Mouse (Mus musculus) hindbrain, embryonic 10.5 days (tissue): ENCODE data around the gene Rnf114. TPM values are rescaled to one million over a fixed set of nuclear protein-coding genes. Genes with fewer than 3 reads are reported as not detected.

ENCODE experiments used
- DNase-seq: peaks from one replicate; pipeline ENCODE4 v3.0.0-alpha.2; 2017; ENCODE audit warnings: low spot score
- H3K27ac ChIP-seq: fragments of 300-500 bp; sonication (generic); 2 replicates; pipeline ENCODE4 v1.5.1; 2016; ENCODE audit warnings: mild to moderate bottlenecking, moderate library complexity
- H3K27me3 ChIP-seq: fragments of 300-500 bp; sonication (generic); 2 replicates; pipeline ENCODE4 v1.6.1; 2016; ENCODE audit warnings: mild to moderate bottlenecking; ENCODE audit not compliant: poor library complexity, insufficient read depth, severe bottlenecking
- H3K36me3 ChIP-seq: fragments of 300-500 bp; sonication (generic); 2 replicates; pipeline ENCODE4 v1.6.1; 2016; ENCODE audit warnings: mild to moderate bottlenecking, moderate library complexity
- H3K4me1 ChIP-seq: fragments of 300-500 bp; sonication (generic); replicated peaks from 2 replicates; pipeline ENCODE4 v1.6.1; 2016; ENCODE audit warnings: mild to moderate bottlenecking
- H3K4me3 ChIP-seq: fragments of 300-500 bp; sonication (generic); 2 replicates; pipeline ENCODE4 v1.5.1; 2016; ENCODE audit warnings: mild to moderate bottlenecking, moderate library complexity
- H3K9me3 ChIP-seq: fragments of 300-500 bp; sonication (generic); 2 replicates; pipeline ENCODE4 v1.6.1; 2016; ENCODE audit warnings: mild to moderate bottlenecking, moderate library complexity
- WGBS: fragments of 180-500 bp; shearing (Covaris S2); methylation state at CpG from one replicate; pipeline ENCODE4 v1.1.7; 2016; 5-methylcytosine and 5-hydroxymethylcytosine counted together
- polyA plus RNA-seq: library from polyadenylated mRNA; unstranded; fragments of >200 nt; fragmentation: Nextera tagmentation; extraction: Ambion mirVana; gene quantifications from 2 replicates; pipeline ENCODE4 v1.2.1, GENCODE M21; 2016

The Rnf114 gene
- 137 TPM in 2 replicates for polyA plus RNA-seq

DNA sequence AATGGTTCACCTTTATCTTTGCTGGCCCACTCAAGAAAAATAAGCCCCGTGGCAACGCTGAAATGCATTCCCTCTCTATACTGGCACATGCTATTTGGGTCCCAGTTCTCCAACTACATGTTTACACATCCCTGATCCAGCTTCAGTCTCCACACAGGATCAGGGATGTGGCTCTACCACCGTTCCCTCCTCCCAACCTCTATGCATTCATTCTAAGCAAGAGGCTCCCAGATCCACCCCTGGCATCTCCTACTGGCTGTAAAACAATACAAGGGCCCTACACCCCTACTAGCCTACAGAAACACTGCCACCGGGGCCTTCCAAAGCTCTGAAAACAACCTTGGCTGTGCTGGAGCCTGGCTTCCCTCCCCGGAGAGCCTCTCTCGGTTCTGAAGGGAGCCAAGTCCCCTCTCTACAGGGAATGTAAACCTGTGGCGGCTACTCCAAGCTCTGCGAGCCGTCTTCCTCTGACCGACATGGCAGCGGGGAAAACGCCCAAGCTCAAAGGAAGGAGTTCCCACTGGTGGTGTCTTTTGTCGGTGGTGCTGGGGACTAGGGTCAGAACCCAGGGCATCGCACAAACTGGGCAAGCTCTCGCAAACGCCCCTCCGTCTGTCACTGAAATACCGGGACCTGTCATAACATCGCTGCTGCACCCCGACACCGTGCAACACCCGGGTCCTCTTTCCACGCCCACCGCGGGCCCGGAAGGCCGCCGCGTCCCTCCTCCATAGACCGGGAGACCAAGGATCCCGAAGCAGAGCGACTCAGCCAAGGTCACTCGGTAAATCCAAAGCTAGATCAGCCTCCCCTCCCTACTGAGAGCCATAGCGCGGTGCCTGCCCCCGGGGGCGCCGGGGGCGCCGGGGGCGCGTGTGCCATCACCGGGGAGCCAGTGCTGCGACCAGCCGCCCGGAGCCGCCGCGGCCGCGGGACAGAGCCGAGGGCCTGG lies at the start of gene Rnf114:
Gene Rnf114 (plus strand): TSS at position 889 of the 952 bp plus-strand sequence.
- DNase-seq: no peak
- H3K27ac ChIP-seq: peak within 1 kb of the TSS; percentile 98
- peaks cover 29% of the 10 kb centered on the region for H3K4me1 ChIP-seq
- no peaks in the 10 kb centered on the region for H3K9me3 ChIP-seq
- 4% methylated on average over 52 of the region's 52 CpGs for WGBS
- peak within 1 kb of the TSS; percentile 86 for H3K4me3 ChIP-seq
- H3K36me3 ChIP-seq: peaks cover 27% of the 10 kb centered on the region
- no peaks in the 10 kb centered on the region for H3K27me3 ChIP-seq

DNA sequence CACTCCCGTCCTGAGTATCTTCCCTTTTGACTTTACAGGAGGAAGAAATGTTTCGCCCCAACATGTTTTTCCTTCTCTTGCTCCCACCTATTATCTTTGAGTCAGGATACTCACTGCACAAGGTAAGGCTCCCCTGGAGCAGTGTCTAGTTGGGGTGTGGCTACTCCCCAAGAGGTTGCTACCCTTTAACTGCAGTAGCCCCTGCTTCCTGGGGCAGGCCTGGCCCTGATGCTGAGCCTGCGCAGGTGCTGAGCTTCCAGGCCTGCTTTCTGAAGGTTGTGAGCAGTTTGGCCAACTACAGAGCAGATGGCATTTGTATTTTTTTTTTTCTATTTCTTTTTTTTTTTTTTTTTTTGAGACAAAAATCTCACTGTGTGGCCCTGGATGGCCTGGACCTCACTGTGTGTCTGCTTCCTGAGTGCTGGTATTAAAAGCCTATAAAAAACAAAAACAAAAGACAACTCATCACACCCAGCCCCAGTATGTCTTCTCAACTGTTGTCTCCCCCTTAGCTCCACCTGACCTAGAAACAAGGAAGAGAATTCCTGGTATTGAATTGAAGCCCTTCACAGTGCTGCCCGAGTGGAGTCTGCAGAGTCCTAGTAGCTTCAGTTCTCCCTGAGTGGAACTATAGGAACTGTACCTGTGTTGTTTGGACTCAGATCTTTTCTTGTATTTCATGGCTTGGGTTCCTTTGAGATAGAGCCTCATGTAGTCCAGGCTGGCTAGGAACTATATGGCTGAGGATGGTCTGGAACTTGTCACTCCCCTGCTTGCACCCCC lies 48.8 kb upstream of the Rnf114 start:
- no peaks in the 10 kb centered on the region for H3K4me1 ChIP-seq
- H3K9me3 ChIP-seq: no peaks in the 10 kb centered on the region
- no peak overlapping the region for H3K27ac ChIP-seq
- H3K36me3 ChIP-seq: peaks cover 96% of the 10 kb centered on the region
- no peaks in the 10 kb centered on the region for H3K27me3 ChIP-seq
- H3K4me3 ChIP-seq: no peak overlapping the region
- WGBS: 94% methylated on average over 4 of the region's 4 CpGs
- DNase-seq: no peak

GRCm38 (mm10) chr2:167445911-167446780 lies 46.3 kb upstream of the Rnf114 start:
- no peak for DNase-seq
- no peaks in the 10 kb centered on the region for H3K27me3 ChIP-seq
- H3K36me3 ChIP-seq: peaks cover 96% of the 10 kb centered on the region
- no peaks in the 10 kb centered on the region for H3K9me3 ChIP-seq
- H3K27ac ChIP-seq: no peak overlapping the region
- H3K4me1 ChIP-seq: no peaks in the 10 kb centered on the region; the same call in 1 of the 2 replicates
- WGBS: 89% methylated on average over 20 of the region's 20 CpGs
- no peak overlapping the region for H3K4me3 ChIP-seq

DNA sequence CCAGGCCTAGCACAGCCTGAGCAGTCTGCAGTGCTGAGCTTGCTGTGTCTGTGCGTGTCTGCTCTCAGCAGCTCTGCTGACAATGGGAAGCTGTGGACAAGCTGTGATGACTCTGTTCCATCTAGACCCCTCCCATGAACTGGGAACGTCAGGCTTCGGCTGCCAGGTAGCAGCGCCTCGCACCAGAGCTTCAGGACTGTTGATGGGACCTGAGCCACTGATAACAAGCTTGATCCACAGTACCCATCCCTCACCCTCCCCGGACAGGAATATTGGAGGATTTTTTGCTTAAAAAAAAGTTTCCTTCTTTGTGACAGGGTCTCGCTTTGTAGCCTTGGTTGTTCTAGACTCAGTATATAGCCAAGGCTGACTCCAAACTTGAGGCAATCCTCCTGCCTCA lies 45.2 kb upstream of the Rnf114 start:
- 95% methylated on average over 7 of the region's 7 CpGs for whole genome bisulfite sequencing
- Histone ChIP-seq H3K27ac (no peak overlapping the region), H3K36me3 (peaks cover 93% of the 10 kb centered on the region), H3K27me3 (no peaks in the 10 kb centered on the region), H3K4me3 (no peak overlapping the region), H3K4me1 (no peaks in the 10 kb centered on the region; the same call in 1 of the 2 replicates), H3K9me3 (no peaks in the 10 kb centered on the region)
- DNase-seq: no peak

GRCm38 (mm10) chr2:167447629-167448028 lies 44.8 kb upstream of the Rnf114 start:
- Histone ChIP-seq H3K27me3 (no peaks in the 10 kb centered on the region), H3K4me3 (no peak overlapping the region), H3K9me3 (no peaks in the 10 kb centered on the region), H3K4me1 (no peaks in the 10 kb centered on the region; the same call in 1 of the 2 replicates), H3K36me3 (peaks cover 91% of the 10 kb centered on the region), H3K27ac (no peak overlapping the region)
- WGBS: 91% methylated on average over 8 of the region's 8 CpGs
- DNase-seq: no peak

GRCm38 (mm10) chr2:167449331-167450275 lies 42.8 kb upstream of the Rnf114 start:
- Histone ChIP-seq H3K4me3 (no peak overlapping the region), H3K36me3 (peaks cover 92% of the 10 kb centered on the region), H3K27me3 (no peaks in the 10 kb centered on the region), H3K4me1 (no peaks in the 10 kb centered on the region; the same call in 1 of the 2 replicates), H3K27ac (no peak overlapping the region), H3K9me3 (no peaks in the 10 kb centered on the region)
- 90% methylated on average over 21 of the region's 21 CpGs for WGBS
- DNase-seq: no peak

DNA sequence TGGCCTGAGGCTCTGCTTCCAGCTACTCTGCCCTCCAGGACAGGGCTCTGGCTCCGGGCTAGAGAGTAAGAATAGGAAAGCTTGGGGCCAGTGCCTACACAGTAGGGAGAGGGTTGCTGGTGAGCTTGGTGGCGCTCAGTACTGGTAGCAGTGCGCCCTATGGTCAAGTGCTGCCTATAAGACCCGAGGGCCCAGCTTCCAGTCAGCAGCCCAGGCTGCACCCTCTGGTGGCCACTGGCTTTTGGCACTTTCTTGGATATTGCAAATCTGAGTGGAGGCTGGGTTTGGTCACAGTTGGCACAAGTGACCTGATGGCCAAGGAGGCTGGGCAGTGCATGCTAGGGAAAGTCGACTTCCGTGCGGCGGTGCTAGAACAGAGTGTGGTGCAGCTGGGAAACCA lies 41.8 kb upstream of the Rnf114 start:
- H3K4me3 ChIP-seq: no peak overlapping the region
- 90% methylated on average over 8 of the region's 8 CpGs for WGBS
- H3K36me3 ChIP-seq: peaks cover 91% of the 10 kb centered on the region
- DNase-seq: no peak
- no peaks in the 10 kb centered on the region for H3K27me3 ChIP-seq
- H3K27ac ChIP-seq: no peak overlapping the region
- H3K9me3 ChIP-seq: no peaks in the 10 kb centered on the region
- no peaks in the 10 kb centered on the region; the same call in 1 of the 2 replicates for H3K4me1 ChIP-seq

DNA sequence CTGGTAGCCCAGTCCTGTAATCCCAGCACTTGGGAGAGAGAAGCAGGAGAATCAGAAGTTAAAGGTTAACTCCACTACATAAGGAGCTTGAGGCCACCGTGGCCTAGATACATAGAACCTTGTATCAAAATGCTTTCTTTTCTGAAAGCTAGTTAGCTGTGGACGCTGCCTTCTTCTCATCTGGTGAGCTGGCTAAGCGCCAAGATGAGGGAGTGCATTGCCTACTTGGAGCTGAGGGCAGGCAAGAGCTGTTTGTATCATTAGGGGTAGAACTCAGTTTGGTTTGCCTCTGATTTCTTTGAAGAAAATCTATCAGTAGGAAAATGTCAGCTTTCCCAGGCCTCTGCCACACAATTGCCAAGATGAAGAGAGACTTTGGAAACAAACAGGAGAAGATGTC lies 38.6 kb upstream of the Rnf114 start:
- 93% methylated on average over 3 of the region's 3 CpGs for WGBS
- no peak overlapping the region for H3K27ac ChIP-seq
- no peak for DNase-seq
- H3K9me3 ChIP-seq: no peaks in the 10 kb centered on the region
- H3K4me1 ChIP-seq: no peaks in the 10 kb centered on the region; the same call in 1 of the 2 replicates
- H3K27me3 ChIP-seq: no peaks in the 10 kb centered on the region
- H3K4me3 ChIP-seq: no peak overlapping the region
- peaks cover 92% of the 10 kb centered on the region for H3K36me3 ChIP-seq

DNA sequence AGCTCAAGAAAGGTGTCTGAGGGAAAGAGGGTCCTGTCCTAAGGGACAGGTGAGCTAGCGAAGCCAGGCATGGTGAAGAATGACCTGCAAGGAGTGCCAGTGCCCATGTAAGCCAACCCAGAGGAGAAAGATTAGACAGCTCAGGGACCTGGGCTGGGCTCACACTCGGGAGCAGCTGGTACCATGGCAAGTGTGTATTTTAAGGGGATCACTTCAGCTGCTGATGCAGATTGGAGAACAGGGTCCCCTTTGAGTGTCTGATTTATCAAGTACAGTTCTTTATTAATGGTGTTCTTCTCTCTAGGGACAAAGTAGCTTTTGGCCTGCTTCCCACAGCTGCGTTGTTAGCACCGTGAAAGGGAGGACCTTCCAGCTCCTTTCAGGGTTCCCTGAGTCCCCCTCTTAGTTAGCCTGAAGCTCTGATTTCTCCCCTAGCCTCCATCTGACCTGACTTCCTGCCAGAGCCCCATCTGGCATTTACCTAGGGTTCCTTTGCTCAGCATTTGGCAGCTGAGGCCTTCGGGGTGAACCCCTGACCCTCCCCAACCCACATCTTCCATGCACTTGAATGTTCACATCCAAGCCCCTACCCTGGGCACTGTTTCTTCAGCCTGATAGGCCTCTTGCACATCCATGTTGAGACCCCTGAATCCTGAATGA lies 36.0 kb upstream of the Rnf114 start:
- WGBS: 95% methylated on average over 5 of the region's 5 CpGs
- no peaks in the 10 kb centered on the region for H3K9me3 ChIP-seq
- peaks cover 93% of the 10 kb centered on the region for H3K36me3 ChIP-seq
- no peak overlapping the region for H3K27ac ChIP-seq
- H3K4me3 ChIP-seq: no peak overlapping the region
- H3K4me1 ChIP-seq: no peaks in the 10 kb centered on the region
- no peak for DNase-seq
- H3K27me3 ChIP-seq: no peaks in the 10 kb centered on the region

DNA sequence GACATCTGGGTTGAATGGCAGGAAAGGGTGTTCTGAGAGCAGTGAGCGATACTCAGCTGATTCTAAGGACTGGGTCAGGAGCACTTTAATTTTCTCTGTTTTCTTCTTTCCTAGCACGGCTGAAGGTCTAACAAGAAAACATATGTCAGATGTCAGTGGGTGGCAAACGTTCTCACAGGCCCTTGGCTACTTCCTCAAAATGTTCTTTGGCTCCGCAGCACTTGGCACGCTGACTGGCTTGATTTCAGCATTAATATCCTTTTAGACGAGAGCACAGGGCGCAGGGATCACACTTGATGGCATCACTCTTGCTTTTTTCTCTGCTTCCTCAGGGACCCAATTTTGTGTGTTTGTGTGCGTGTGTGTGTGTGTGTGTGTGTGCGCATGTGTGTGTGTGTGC lies 35.2 kb upstream of the Rnf114 start:
- Histone ChIP-seq H3K27ac (no peak overlapping the region), H3K27me3 (no peaks in the 10 kb centered on the region), H3K4me3 (no peak overlapping the region), H3K4me1 (no peaks in the 10 kb centered on the region), H3K9me3 (no peaks in the 10 kb centered on the region), H3K36me3 (peaks cover 96% of the 10 kb centered on the region)
- WGBS: 94% methylated on average over 9 of the region's 9 CpGs
- DNase-seq: no peak

DNA sequence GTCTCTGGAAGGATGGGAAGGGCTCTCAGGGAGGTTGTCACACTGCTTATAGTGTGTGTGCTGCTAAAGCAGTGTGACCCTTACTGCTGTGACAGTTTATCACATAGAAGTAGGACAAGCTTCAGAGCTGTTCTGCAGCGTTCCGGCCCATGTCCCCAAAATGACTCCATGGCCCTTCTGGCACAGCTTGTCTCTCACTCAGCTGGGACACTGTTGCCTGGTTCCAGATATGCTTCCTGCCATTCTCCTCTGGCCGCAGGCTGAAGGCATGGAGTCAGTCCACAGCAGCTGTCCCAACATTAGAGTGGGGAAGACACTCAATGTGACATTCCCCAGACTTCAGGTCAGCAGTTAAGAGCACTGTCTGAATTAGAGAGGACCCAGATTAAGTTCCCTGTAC lies 33.9 kb upstream of the Rnf114 start:
- no peak for DNase-seq
- Histone ChIP-seq H3K9me3 (no peaks in the 10 kb centered on the region), H3K36me3 (peaks cover 85% of the 10 kb centered on the region), H3K27me3 (no peaks in the 10 kb centered on the region), H3K4me3 (no peak overlapping the region), H3K27ac (no peak overlapping the region), H3K4me1 (no peaks in the 10 kb centered on the region)
- 92% methylated on average over 3 of the region's 3 CpGs for WGBS
